Mouse (Mus musculus) MEL (cell line): ENCODE data around the gene Lingo1. TPM values are rescaled to one million over a fixed set of nuclear protein-coding genes. Genes with fewer than 3 reads are reported as not detected.

Experiments used
- DNase-seq: peaks from one replicate; pipeline ENCODE4 v3.0.0; 2011; ENCODE audit warnings: low read depth, low spot score
- H3K27ac ChIP-seq: 2 replicates; pipeline ENCODE4 v1.5.1; 2012; ENCODE audit warnings: low read depth, mild to moderate bottlenecking, control low read depth, low read length, moderate library complexity; ENCODE audit not compliant: control insufficient read depth
- H3K27me3 ChIP-seq, 2 experiments: fragments of 150-350 bp in 1 of 2; sonication (generic) in 1 of 2; 2 replicates each; pipeline ENCODE4 v1.6.1; 2012; ENCODE audit warnings: low read length in 2 of 2, mild to moderate bottlenecking in 2 of 2, improper control_type of control experiment in 1 of 2, moderate library complexity in 1 of 2; ENCODE audit not compliant: insufficient read depth in 2 of 2, control insufficient read depth in 1 of 2
- H3K36me3 ChIP-seq, 2 experiments: 2 replicates each; pipeline ENCODE4 v1.6.1; 2012 to 2014; ENCODE audit warnings: low read length in 2 of 2, improper control_type of control experiment in 1 of 2, inconsistent platforms in 1 of 2, mild to moderate bottlenecking in 1 of 2; ENCODE audit not compliant: insufficient read depth in 2 of 2, control insufficient read depth in 1 of 2
- H3K4me1 ChIP-seq, 2 experiments: fragments of 150-350 bp in 1 of 2; sonication (generic) in 1 of 2; 2 replicates each; pipeline ENCODE4 v1.6.1; 2012; ENCODE audit warnings: low read length in 2 of 2, improper control_type of control experiment in 1 of 2, mild to moderate bottlenecking in 1 of 2; ENCODE audit not compliant: insufficient read depth in 2 of 2, control insufficient read depth in 1 of 2
- H3K4me3 ChIP-seq, 2 experiments: fragments of 150-350 bp in 1 of 2; sonication (generic) in 1 of 2; 2 replicates each; pipeline ENCODE4 v1.5.1; 2012; ENCODE audit warnings: low read depth in 2 of 2, low read length in 2 of 2, mild to moderate bottlenecking in 2 of 2, moderate library complexity in 2 of 2, control low read depth in 1 of 2, improper control_type of control experiment in 1 of 2; ENCODE audit not compliant: control insufficient read depth in 1 of 2, insufficient read depth in 1 of 2
- H3K79me2 ChIP-seq: 2 replicates; pipeline ENCODE4 v1.6.1; 2012; ENCODE audit warnings: mild to moderate bottlenecking, low read length, moderate library complexity; ENCODE audit not compliant: control insufficient read depth, poor library complexity, insufficient read depth
- H3K9ac ChIP-seq: 2 replicates; pipeline ENCODE4 v1.6.1; 2012; ENCODE audit warnings: low read depth, mild to moderate bottlenecking, control low read depth, low read length, moderate library complexity; ENCODE audit not compliant: control insufficient read depth, poor library complexity, severe bottlenecking
- H3K9me3 ChIP-seq: fragments of 150-350 bp; sonication (generic); replicated peaks from 2 replicates; pipeline ENCODE4 v1.6.1; 2012; ENCODE audit warnings: mild to moderate bottlenecking, low read length, improper control_type of control experiment, moderate library complexity; ENCODE audit not compliant: insufficient read depth
- BHLHE40 ChIP-seq: IDR thresholded peaks from 2 replicates; pipeline ENCODE4 v1.6.1; 2012; ENCODE audit warnings: low read depth, mild to moderate bottlenecking, inconsistent platforms, low read length, improper control_type of control experiment, borderline replicate concordance
- CHD1 ChIP-seq: IDR thresholded peaks from 2 replicates; pipeline ENCODE4 v1.6.1; 2012; ENCODE audit warnings: low read depth, mild to moderate bottlenecking, inconsistent platforms, low read length, improper control_type of control experiment
- CTCF ChIP-seq, 3 experiments: IDR thresholded peaks in 2 of 3; conservative IDR thresholded peaks in 1 of 3; 2 replicates each; pipeline ENCODE4 v1.5.1; 2011 to 2012; ENCODE audit warnings: low read length in 3 of 3, low read depth in 2 of 3, mild to moderate bottlenecking in 2 of 3, improper control_type of control experiment in 1 of 3, inconsistent platforms in 1 of 3, mixed read lengths in 1 of 3, moderate library complexity in 1 of 3; ENCODE audit not compliant: control insufficient read depth in 1 of 3, insufficient read depth in 1 of 3, poor library complexity in 1 of 3, severe bottlenecking in 1 of 3
- E2F4 ChIP-seq: IDR thresholded peaks from 2 replicates; pipeline ENCODE4 v1.6.1; 2011; ENCODE audit warnings: low read depth, low read length, improper control_type of control experiment, borderline replicate concordance
- ELF1 ChIP-seq: IDR thresholded peaks from 2 replicates; pipeline ENCODE4 v1.6.1; 2014; ENCODE audit warnings: low read depth, mild to moderate bottlenecking, inconsistent platforms, low read length, improper control_type of control experiment, moderate library complexity
- EP300 ChIP-seq, 2 experiments: IDR thresholded peaks; 2 replicates each; pipeline ENCODE4 v1.6.1; 2011; ENCODE audit warnings: improper control_type of control experiment in 2 of 2, low read length in 2 of 2, low read depth in 1 of 2, mild to moderate bottlenecking in 1 of 2
- ETS1 ChIP-seq: IDR thresholded peaks from 2 replicates; pipeline ENCODE4 v1.6.1; 2012; ENCODE audit warnings: low read depth, mild to moderate bottlenecking, inconsistent platforms, low read length, improper control_type of control experiment, moderate library complexity
- GATA1 ChIP-seq: IDR thresholded peaks from 2 replicates; pipeline ENCODE4 v1.6.1; 2011; ENCODE audit warnings: low read depth, low read length, improper control_type of control experiment
- HCFC1 ChIP-seq: IDR thresholded peaks from 2 replicates; pipeline ENCODE4 v1.6.1; 2012; ENCODE audit warnings: low read depth, mild to moderate bottlenecking, inconsistent platforms, low read length, improper control_type of control experiment, moderate library complexity
- JUND ChIP-seq: IDR thresholded peaks from 2 replicates; pipeline ENCODE4 v1.6.1; 2011; ENCODE audit warnings: low read depth, mild to moderate bottlenecking, improper control_type of control experiment, low read length
- MAFK ChIP-seq: IDR thresholded peaks from 2 replicates; pipeline ENCODE4 v1.6.1; 2011; ENCODE audit warnings: low read depth, mild to moderate bottlenecking, low read length, improper control_type of control experiment, borderline replicate concordance
- MAZ ChIP-seq: IDR thresholded peaks from 2 replicates; pipeline ENCODE4 v1.6.1; 2012; ENCODE audit warnings: low read depth, mild to moderate bottlenecking, inconsistent platforms, low read length, improper control_type of control experiment
- MEF2A ChIP-seq: IDR thresholded peaks from 2 replicates; pipeline ENCODE4 v1.6.1; 2014; ENCODE audit warnings: low read depth, mild to moderate bottlenecking, inconsistent platforms, low read length, improper control_type of control experiment; ENCODE audit not compliant: poor library complexity, insufficient replicate concordance, severe bottlenecking; ENCODE audit errors: extremely low read depth
- MXI1 ChIP-seq: IDR thresholded peaks from 2 replicates; pipeline ENCODE4 v1.6.1; 2011; ENCODE audit warnings: mild to moderate bottlenecking, low read depth, low read length, improper control_type of control experiment
- MYB ChIP-seq: IDR thresholded peaks from 2 replicates; pipeline ENCODE4 v1.6.1; 2011; ENCODE audit warnings: mild to moderate bottlenecking, low read depth, low read length, improper control_type of control experiment
- NRF1 ChIP-seq: IDR thresholded peaks from 2 replicates; pipeline ENCODE4 v1.6.1; 2014; ENCODE audit warnings: low read depth, mild to moderate bottlenecking, inconsistent platforms, low read length, improper control_type of control experiment, moderate library complexity; ENCODE audit not compliant: poor library complexity, insufficient read depth, severe bottlenecking
- POLR2A ChIP-seq, 2 experiments: IDR thresholded peaks; 2 replicates each; pipeline ENCODE4 v1.6.1; 2011 to 2012; ENCODE audit warnings: low read length in 2 of 2, mild to moderate bottlenecking in 2 of 2, control low read depth in 1 of 2, improper control_type of control experiment in 1 of 2, low read depth in 1 of 2, moderate library complexity in 1 of 2; ENCODE audit not compliant: control insufficient read depth in 1 of 2, insufficient read depth in 1 of 2, poor library complexity in 1 of 2
- POLR2AphosphoS2 ChIP-seq: IDR thresholded peaks from 2 replicates; pipeline ENCODE4 v1.6.1; 2011; ENCODE audit warnings: low read length, improper control_type of control experiment
- POLR2AphosphoS5 ChIP-seq: IDR thresholded peaks from 2 replicates; pipeline ENCODE4 v1.6.1; 2012; ENCODE audit warnings: low read depth, borderline replicate concordance, mild to moderate bottlenecking, inconsistent platforms, low read length, moderate library complexity, mixed read lengths
- RAD21 ChIP-seq: IDR thresholded peaks from 2 replicates; pipeline ENCODE4 v1.6.1; 2011; ENCODE audit warnings: mild to moderate bottlenecking, low read depth, low read length, improper control_type of control experiment
- SMC3 ChIP-seq: IDR thresholded peaks from 2 replicates; pipeline ENCODE4 v1.6.1; 2011; ENCODE audit warnings: low read depth, low read length, improper control_type of control experiment
- TAL1 ChIP-seq: IDR thresholded peaks from 2 replicates; pipeline ENCODE4 v1.6.1; 2012; ENCODE audit warnings: mild to moderate bottlenecking, inconsistent platforms, low read length, moderate library complexity, mixed read lengths
- TCF12 ChIP-seq: IDR thresholded peaks from 2 replicates; pipeline ENCODE4 v1.6.1; 2014; ENCODE audit warnings: low read depth, mild to moderate bottlenecking, inconsistent platforms, low read length, improper control_type of control experiment, moderate library complexity
- ZKSCAN1 ChIP-seq: IDR thresholded peaks from 2 replicates; pipeline ENCODE4 v1.6.1; 2012; ENCODE audit warnings: low read depth, mild to moderate bottlenecking, inconsistent platforms, low read length, improper control_type of control experiment, moderate library complexity
- ZMIZ1 ChIP-seq: IDR thresholded peaks from 2 replicates; pipeline ENCODE4 v1.6.1; 2012; ENCODE audit warnings: low read depth, mild to moderate bottlenecking, inconsistent platforms, low read length, improper control_type of control experiment, moderate library complexity
- ZNF384 ChIP-seq: IDR thresholded peaks from 2 replicates; pipeline ENCODE4 v1.6.1; 2012; ENCODE audit warnings: low read depth, mild to moderate bottlenecking, inconsistent platforms, low read length, improper control_type of control experiment
- polyA plus RNA-seq, 2 experiments: library from polyadenylated mRNA; stranded (reverse) in 1 of 2; unstranded in 1 of 2; fragments of >175 nt in 1 of 2; fragments of >200 nt in 1 of 2; gene quantifications; 2 replicates each; pipeline versions ENCODE4 v1.2.1 to v1.2.4; 2012; ENCODE audit warnings: low replicate concordance in 2 of 2, low read depth in 1 of 2; ENCODE audit not compliant: insufficient read length in 2 of 2, insufficient read depth in 1 of 2, missing spikeins in 1 of 2
- total RNA-seq: library from RNA; depleted of rRNA; stranded (reverse); fragments of 300-350 nt; gene quantifications from 2 replicates; pipeline ENCODE4 v1.2.3, GENCODE M21; 2012

Lingo1 gene
- total and polyA plus RNA-seq, 3 experiments, result not detected

GRCm38 (mm10) chr9:56629674-56630397, 166.4 kb downstream of the Lingo1 start:
- no peaks in the 10 kb centered on the region for H3K9me3 ChIP-seq
- no peak overlapping the region for H3K4me3 ChIP-seq
- H3K27ac ChIP-seq, result no peak overlapping the region
- H3K79me2 ChIP-seq, result no peaks in the 10 kb centered on the region
- TF ChIP-seq ELF1, result no peak
- no peak for TF ChIP-seq CHD1
- TF ChIP-seq ZNF384, result no peak
- no peak for TF ChIP-seq SMC3
- TF ChIP-seq TAL1, result no peak
- TF ChIP-seq POLR2AphosphoS2, result no peak
- TF ChIP-seq TCF12, result no peak
- TF ChIP-seq MAZ, result no peak
- no peak for TF ChIP-seq HCFC1
- TF ChIP-seq BHLHE40, result no peak
- no peak for TF ChIP-seq POLR2AphosphoS5
- TF ChIP-seq JUND, result no peak
- no peak for TF ChIP-seq MEF2A
- TF ChIP-seq EP300 (IDR thresholded peaks at IDR 0.05; ENCODE audit: low read depth in 1 of 2, low read length in 2 of 2), result no peak
- TF ChIP-seq MXI1, result no peak
- no peak for TF ChIP-seq MAFK
- no peak for TF ChIP-seq ZKSCAN1
- TF ChIP-seq MYB, result no peak
- TF ChIP-seq GATA1, result no peak
- no peak for TF ChIP-seq E2F4
- H3K27me3 ChIP-seq, result no peaks in the 10 kb centered on the region
- DNase-seq, result peak; percentile 9
- no peaks in the 10 kb centered on the region for H3K36me3 ChIP-seq
- no peaks in the 10 kb centered on the region for H3K4me1 ChIP-seq
- no peak overlapping the region for H3K9ac ChIP-seq

- DNase-seq, result no peak
- no peaks in the 10 kb centered on the region for H3K4me1 ChIP-seq
- H3K4me3 ChIP-seq, result no peak overlapping the region
- H3K27ac ChIP-seq, result no peak overlapping the region
- no peak overlapping the region for H3K9ac ChIP-seq
- H3K9me3 ChIP-seq, result no peaks in the 10 kb centered on the region
- TF ChIP-seq JUND, result no peak
- TF ChIP-seq POLR2AphosphoS2, result no peak
- no peak for TF ChIP-seq MAFK
- TF ChIP-seq RAD21, result no peak
- no peak for TF ChIP-seq HCFC1
- TF ChIP-seq NRF1, result no peak
- TF ChIP-seq MEF2A, result no peak
- no peak for TF ChIP-seq CTCF (IDR thresholded peaks at IDR 0.05 in 2 of 3, conservative IDR thresholded peaks at IDR 0.05 in 1 of 3; ENCODE audit: control insufficient read depth in 1 of 3, insufficient read depth in 1 of 3, low read depth in 2 of 3, low read length in 3 of 3, poor library complexity in 1 of 3, severe bottlenecking in 1 of 3)
- TF ChIP-seq POLR2A (IDR thresholded peaks at IDR 0.05; ENCODE audit: control insufficient read depth in 1 of 2, insufficient read depth in 1 of 2, low read depth in 1 of 2, low read length in 2 of 2, poor library complexity in 1 of 2), result no peak
- TF ChIP-seq ZNF384, result no peak
- TF ChIP-seq MYB, result no peak
- TF ChIP-seq BHLHE40, result no peak
- TF ChIP-seq ETS1, result no peak
- TF ChIP-seq ZMIZ1, result no peak
- no peak for TF ChIP-seq CHD1
- no peak for TF ChIP-seq TAL1
- H3K36me3 ChIP-seq, result no peaks in the 10 kb centered on the region
- no peaks in the 10 kb centered on the region for H3K27me3 ChIP-seq
- no peaks in the 10 kb centered on the region for H3K79me2 ChIP-seq
Measured at GRCm38 (mm10) chr9:56627295-56627694, 169.0 kb downstream of the Lingo1 start.
